Mouse (Mus musculus): ENCODE measurements around the gene Dnah7b. TPM values are rescaled to one million over a fixed set of nuclear protein-coding genes. Genes with fewer than 3 reads are reported as not detected.
"Not testable (repeated sequence)": the region's sequence is repeated elsewhere in the genome, so short reads cannot be mapped to it uniquely, and the experiment has no call there.

Dnah7b gene
- total RNA-seq, 2 experiments from 2014 or later: 1.3 to 2.6 TPM

DNA sequence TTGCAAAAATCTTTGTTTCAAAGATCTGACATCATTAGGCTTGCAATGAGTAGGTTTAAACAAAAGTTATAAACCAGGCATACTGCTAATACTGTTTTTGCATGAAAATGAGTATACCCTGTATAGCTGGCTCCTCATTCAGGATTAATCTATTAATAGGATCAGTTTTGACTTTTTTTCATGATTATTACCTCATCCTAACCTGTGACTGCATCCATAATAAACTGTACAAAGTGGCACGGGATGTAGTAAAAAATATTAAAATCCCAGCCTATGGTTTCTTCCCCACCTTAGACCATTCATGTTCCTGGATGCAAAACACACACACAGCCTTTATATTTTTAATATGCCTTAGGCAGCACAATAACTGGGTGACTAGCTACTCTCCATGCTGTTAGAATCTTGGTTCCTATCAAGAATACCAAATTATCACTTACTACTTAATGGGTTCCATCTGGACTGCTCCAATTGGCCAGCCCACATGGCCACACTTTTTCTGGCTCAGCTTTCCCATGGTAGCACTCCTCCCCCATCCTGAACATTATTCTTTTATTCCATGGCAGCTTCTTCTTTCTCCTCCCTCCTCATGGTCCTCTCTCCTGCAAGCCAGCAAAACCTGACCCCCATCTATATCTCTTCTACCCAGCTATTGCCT lies 212.9 kb downstream of the Dnah7b start:
- DNase-seq (ENCODE audit: low spot score in 2 of 2): not testable (repeated sequence)

- DNase-seq (ENCODE audit: low spot score in 2 of 2): not testable (repeated sequence)
These were observed 228.3 kb downstream of the Dnah7b start for GRCm38 (mm10) chr1:46294451-46294850.

DNA sequence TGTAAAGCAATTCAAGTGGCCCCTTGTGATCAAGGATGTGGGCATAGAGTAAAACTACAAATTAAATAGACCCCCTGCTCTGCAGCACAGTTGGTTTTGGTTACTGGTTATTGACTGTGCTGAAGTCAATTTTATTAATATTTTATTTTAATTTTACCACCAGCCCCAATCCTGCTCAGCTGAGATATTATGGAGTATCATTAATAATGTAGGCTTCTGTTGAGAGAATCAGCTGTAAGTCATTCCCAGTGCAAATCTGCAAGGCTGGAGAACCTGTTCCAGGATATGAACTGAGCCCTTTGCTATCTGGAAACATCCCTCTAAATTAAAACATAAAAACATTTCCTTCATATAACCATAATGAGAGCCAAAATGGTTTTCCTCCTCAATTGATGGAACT lies 259.8 kb downstream of the Dnah7b start:
- not testable (repeated sequence) for DNase-seq (ENCODE audit: low spot score in 2 of 2)

DNA sequence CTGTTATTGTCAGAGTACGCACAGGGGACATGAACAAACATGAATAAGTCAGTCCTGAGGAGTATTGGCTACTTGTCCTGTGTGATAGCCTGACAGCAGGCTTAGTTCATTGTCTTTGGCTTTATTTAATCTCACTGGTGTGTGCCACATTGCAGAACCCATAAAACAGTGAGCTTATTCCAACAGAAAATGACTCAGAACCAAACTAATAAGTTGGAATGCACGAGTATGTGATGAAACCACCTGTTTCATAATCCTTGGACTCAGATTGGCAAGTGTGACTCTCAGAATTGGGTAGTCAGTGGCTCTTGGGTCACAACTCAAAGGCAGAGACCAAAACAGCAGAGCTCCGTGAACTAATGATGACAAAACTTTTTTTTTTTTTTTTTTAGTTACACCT lies 279.2 kb downstream of the Dnah7b start:
- DNase-seq (ENCODE audit: low spot score in 2 of 2): not testable (repeated sequence)

GRCm38 (mm10) chr1:46380641-46381040 lies 314.5 kb downstream of the Dnah7b start:
- not testable (repeated sequence) for DNase-seq (ENCODE audit: low spot score in 2 of 2)

DNA sequence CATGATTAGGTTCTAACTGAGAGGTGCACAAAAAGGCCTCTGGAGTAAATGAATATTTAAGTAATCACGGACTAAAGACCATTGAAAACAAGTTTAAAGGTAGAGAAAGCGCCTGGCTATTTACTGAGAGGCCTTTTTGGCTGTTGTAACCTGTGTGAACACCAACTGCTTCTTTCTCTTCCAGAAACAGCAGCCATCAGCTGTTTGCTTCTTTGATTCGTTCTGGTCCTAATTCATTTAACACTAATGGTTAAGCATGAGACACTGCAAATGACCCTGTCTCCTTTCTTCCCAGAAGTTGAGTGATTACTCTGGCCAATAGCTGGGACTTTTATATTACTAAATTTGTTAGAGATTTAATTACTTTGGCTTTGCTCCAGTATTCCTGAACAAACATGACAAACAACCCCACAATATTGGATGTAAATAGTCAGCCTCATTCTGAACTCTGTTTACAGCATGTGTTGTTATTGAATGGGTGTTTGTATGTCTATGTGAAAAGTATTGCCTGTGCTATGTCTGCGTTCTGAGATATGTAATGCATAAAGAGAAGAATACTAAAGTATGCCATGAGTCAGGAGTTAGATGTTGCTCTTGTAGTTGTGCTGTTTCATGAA lies 328.7 kb downstream of the Dnah7b start:
- not testable (repeated sequence) for DNase-seq (ENCODE audit: low spot score in 2 of 2)

- no peak for DNase-seq (ENCODE audit: low spot score in 2 of 2)
These were observed 342.4 kb downstream of the Dnah7b start for GRCm38 (mm10) chr1:46408324-46409115.

- DNase-seq (ENCODE audit: low spot score in 2 of 2): not testable (repeated sequence)
These were observed 348.7 kb downstream of the Dnah7b start for GRCm38 (mm10) chr1:46414798-46415197.

DNA sequence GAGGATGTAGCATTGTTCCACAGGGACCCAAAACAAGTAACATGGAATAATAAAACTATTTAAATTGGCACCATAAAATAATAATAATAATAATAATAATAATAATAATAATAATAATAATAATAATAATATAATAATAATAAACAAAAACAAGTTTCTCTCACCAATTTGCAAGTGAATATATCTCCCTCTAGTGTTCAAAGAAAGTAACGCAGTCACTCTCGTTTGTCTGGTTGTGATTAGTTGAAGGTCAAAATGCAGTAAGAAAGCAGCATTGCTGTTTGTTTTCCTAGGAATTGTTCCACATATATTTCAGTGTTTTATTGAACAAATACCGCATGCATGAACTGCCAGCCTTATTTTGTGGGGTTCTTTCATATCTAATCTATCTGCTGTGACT lies 350.8 kb downstream of the Dnah7b start:
- DNase-seq (ENCODE audit: low spot score in 2 of 2): peak in 1 of 2 experiments; percentile 16

DNA sequence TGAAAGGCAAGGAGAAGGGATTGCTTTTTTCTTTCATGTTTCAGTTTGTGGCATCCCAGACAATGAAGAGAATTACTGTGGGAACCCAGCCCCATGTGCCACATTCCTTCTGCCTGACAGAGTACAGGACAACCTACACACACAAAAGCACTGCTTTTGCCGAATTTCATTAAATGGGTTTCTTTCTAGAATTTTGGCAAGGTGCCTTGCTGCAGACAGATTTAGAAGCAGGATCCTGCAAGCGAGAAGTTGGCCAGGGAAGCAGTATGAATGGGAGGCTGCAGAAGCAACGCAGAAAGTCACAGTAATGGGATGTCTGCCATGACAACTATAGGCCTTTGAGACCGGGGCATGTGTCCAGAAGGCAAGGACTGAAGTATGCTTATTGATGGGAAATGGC lies 352.9 kb downstream of the Dnah7b start:
- peak in 1 of 2 experiments; percentile 25 for DNase-seq (ENCODE audit: low spot score in 2 of 2)

Other genes with a start within 250 kb of the Dnah7b start
- not detected for gene Gm5269, start 176.0 kb upstream of the Dnah7b start, total RNA-seq (2021)
- 1 to 10 TPM; 7.1 to 8.5 TPM for gene Slc40a1, start 139.8 kb upstream of the Dnah7b start, total RNA-seq (2021)

Measured in layer of hippocampus, adult 18-20 months (tissue).